Mouse (Mus musculus): ENCODE measurements around the gene Acer1. TPM values are rescaled to one million over a fixed set of nuclear protein-coding genes. Genes with fewer than 3 reads are reported as not detected.

The Acer1 gene
- polyA plus RNA-seq, 1 experiment from 2014 or later: 2.4 TPM

GRCm38 (mm10) chr17:56938751-56939150 is 43.2 kb downstream of the Acer1 start:
- Histone ChIP-seq H3K9ac (ENCODE audit: low read depth, low read length) (no peak overlapping the region), H3K27me3 (replicated peaks; ENCODE audit: control insufficient read depth, insufficient read depth, low read length) (no peaks in the 10 kb centered on the region), H3K27ac (replicated peaks; ENCODE audit: low read depth, low read length) (no peak overlapping the region), H3K4me2 (ENCODE audit: low read depth, low read length) (no peak overlapping the region), H3K9me3 (ENCODE audit: control insufficient read depth, low read length) (0 out of 2 replicates have a peak, but pooled peaks cover 8% of the 10 kb centered on the region), H3K4me3 (ENCODE audit: low read depth, low read length) (no peak overlapping the region), H3K36me3 (ENCODE audit: control insufficient read depth, insufficient read depth, low read length) (no peaks in the 10 kb centered on the region), H3K4me1 (ENCODE audit: control insufficient read depth, insufficient read depth, low read length) (peaks cover 9% of the 10 kb centered on the region)
- DNase-seq (ENCODE audit: low spot score) (no peak), ATAC-seq (ENCODE audit: low read depth) (no peak)
- WGBS: 67% methylated on average over 4 of the region's 4 CpGs

- H3K4me1 ChIP-seq (ENCODE audit: control insufficient read depth, insufficient read depth, low read length): peaks cover 21% of the 10 kb centered on the region
- no peak overlapping the region for H3K4me3 ChIP-seq (ENCODE audit: low read depth, low read length)
- no peak overlapping the region for H3K9ac ChIP-seq (ENCODE audit: low read depth, low read length)
- 0 out of 2 replicates have a peak, but pooled peaks cover 4% of the 10 kb centered on the region for H3K36me3 ChIP-seq (ENCODE audit: control insufficient read depth, insufficient read depth, low read length)
- H3K4me2 ChIP-seq (ENCODE audit: low read depth, low read length): no peak overlapping the region
- 0 out of 2 replicates have a peak, but pooled peaks cover 8% of the 10 kb centered on the region for H3K9me3 ChIP-seq (ENCODE audit: control insufficient read depth, low read length)
- no peak for ATAC-seq (ENCODE audit: low read depth)
- H3K27me3 ChIP-seq (replicated peaks; ENCODE audit: control insufficient read depth, insufficient read depth, low read length): no peaks in the 10 kb centered on the region
- no peak for DNase-seq (ENCODE audit: low spot score)
- no peak overlapping the region for H3K27ac ChIP-seq (replicated peaks; ENCODE audit: low read depth, low read length)
- WGBS: 95% methylated on average over 7 of the region's 7 CpGs
Measured at GRCm38 (mm10) chr17:56936731-56937130, 45.2 kb downstream of the Acer1 start.

GRCm38 (mm10) chr17:56935363-56936131 is 46.4 kb downstream of the Acer1 start, which contains the start of gene Mllt1:
Gene Mllt1, minus strand, starts transcription at chr17:56935415.
- WGBS: 9% methylated on average over 21 of the region's 76 CpGs

GRCm38 (mm10) chr17:56934545-56935330 is 47.2 kb downstream of the Acer1 start:
- DNase-seq (ENCODE audit: low spot score) (peak; percentile 39), ATAC-seq (ENCODE audit: low read depth) (peak; percentile 56)
- Histone ChIP-seq H3K27me3 (replicated peaks; ENCODE audit: control insufficient read depth, insufficient read depth, low read length) (no peaks in the 10 kb centered on the region), H3K4me2 (ENCODE audit: low read depth, low read length) (peak overlapping the region; percentile 90), H3K4me3 (ENCODE audit: low read depth, low read length) (peak overlapping the region; percentile 95), H3K9me3 (ENCODE audit: control insufficient read depth, low read length) (no peaks in the 10 kb centered on the region), H3K9ac (ENCODE audit: low read depth, low read length) (peak overlapping the region; percentile 97), H3K27ac (replicated peaks; ENCODE audit: low read depth, low read length) (peak overlapping the region; percentile 84), H3K36me3 (ENCODE audit: control insufficient read depth, insufficient read depth, low read length) (0 out of 2 replicates have a peak, but pooled peaks cover 4% of the 10 kb centered on the region), H3K4me1 (ENCODE audit: control insufficient read depth, insufficient read depth, low read length) (peaks cover 21% of the 10 kb centered on the region)
- WGBS: 3% methylated on average over 16 of the region's 45 CpGs

More at GRCm38 (mm10) chr17:56935363-56936131, 46.4 kb downstream of the Acer1 start, which contains the start of gene Mllt1:
- Histone ChIP-seq H3K4me3 (ENCODE audit: low read depth, low read length) (peak within 1 kb of the TSS; percentile 95), H3K27ac (replicated peaks; ENCODE audit: low read depth, low read length) (peak within 1 kb of the TSS; percentile 84), H3K4me2 (ENCODE audit: low read depth, low read length) (peak within 1 kb of the TSS; percentile 90), H3K4me1 (ENCODE audit: control insufficient read depth, insufficient read depth, low read length) (peaks cover 21% of the 10 kb centered on the region), H3K9me3 (ENCODE audit: control insufficient read depth, low read length) (no peaks in the 10 kb centered on the region), H3K36me3 (ENCODE audit: control insufficient read depth, insufficient read depth, low read length) (0 out of 2 replicates have a peak, but pooled peaks cover 4% of the 10 kb centered on the region), H3K27me3 (replicated peaks; ENCODE audit: control insufficient read depth, insufficient read depth, low read length) (no peaks in the 10 kb centered on the region), H3K9ac (ENCODE audit: low read depth, low read length) (peak within 1 kb of the TSS; percentile 97)
- peak; percentile 98 for ATAC-seq (ENCODE audit: low read depth)
- DNase-seq (ENCODE audit: low spot score): peak; percentile 98

GRCm38 (mm10) chr17:56933395-56933794 is 48.5 kb downstream of the Acer1 start:
- Histone ChIP-seq H3K9me3 (ENCODE audit: control insufficient read depth, low read length) (no peaks in the 10 kb centered on the region), H3K36me3 (ENCODE audit: control insufficient read depth, insufficient read depth, low read length) (0 out of 2 replicates have a peak, but pooled peaks cover 4% of the 10 kb centered on the region), H3K27me3 (replicated peaks; ENCODE audit: control insufficient read depth, insufficient read depth, low read length) (no peaks in the 10 kb centered on the region), H3K4me3 (ENCODE audit: low read depth, low read length) (no peak overlapping the region), H3K9ac (ENCODE audit: low read depth, low read length) (no peak overlapping the region), H3K4me2 (ENCODE audit: low read depth, low read length) (peak overlapping the region; percentile 90), H3K27ac (replicated peaks; ENCODE audit: low read depth, low read length) (no peak overlapping the region), H3K4me1 (ENCODE audit: control insufficient read depth, insufficient read depth, low read length) (peaks cover 21% of the 10 kb centered on the region)
- ATAC-seq (ENCODE audit: low read depth): no peak
- WGBS: 93% methylated on average over 2 of the region's 2 CpGs
- DNase-seq (ENCODE audit: low spot score): no peak

GRCm38 (mm10) chr17:56930026-56930425 is 51.9 kb downstream of the Acer1 start:
- no peaks in the 10 kb centered on the region for H3K9me3 ChIP-seq (ENCODE audit: control insufficient read depth, low read length)
- peaks cover 21% of the 10 kb centered on the region for H3K4me1 ChIP-seq (ENCODE audit: control insufficient read depth, insufficient read depth, low read length)
- DNase-seq (ENCODE audit: low spot score) (no peak), ATAC-seq (ENCODE audit: low read depth) (no peak)
- no peak overlapping the region for H3K4me3 ChIP-seq (ENCODE audit: low read depth, low read length)
- no peak overlapping the region for H3K27ac ChIP-seq (replicated peaks; ENCODE audit: low read depth, low read length)
- H3K9ac ChIP-seq (ENCODE audit: low read depth, low read length): no peak overlapping the region
- peaks cover 17% of the 10 kb centered on the region; the same call in 1 of the 2 replicates for H3K36me3 ChIP-seq (ENCODE audit: control insufficient read depth, insufficient read depth, low read length)
- no peak overlapping the region for H3K4me2 ChIP-seq (ENCODE audit: low read depth, low read length)
- H3K27me3 ChIP-seq (replicated peaks; ENCODE audit: control insufficient read depth, insufficient read depth, low read length): no peaks in the 10 kb centered on the region
- 81% methylated on average over 8 of the region's 8 CpGs for WGBS

- no peak overlapping the region for H3K4me3 ChIP-seq (ENCODE audit: low read depth, low read length)
- H3K9me3 ChIP-seq (ENCODE audit: control insufficient read depth, low read length): no peaks in the 10 kb centered on the region
- no peak for ATAC-seq (ENCODE audit: low read depth)
- no peak overlapping the region for H3K27ac ChIP-seq (replicated peaks; ENCODE audit: low read depth, low read length)
- peaks cover 19% of the 10 kb centered on the region for H3K4me1 ChIP-seq (ENCODE audit: control insufficient read depth, insufficient read depth, low read length)
- H3K4me2 ChIP-seq (ENCODE audit: low read depth, low read length): no peak overlapping the region
- WGBS: 79% methylated on average over 1 of the region's 1 CpGs
- DNase-seq (ENCODE audit: low spot score): no peak
- no peaks in the 10 kb centered on the region for H3K27me3 ChIP-seq (replicated peaks; ENCODE audit: control insufficient read depth, insufficient read depth, low read length)
- peaks cover 21% of the 10 kb centered on the region for H3K36me3 ChIP-seq (ENCODE audit: control insufficient read depth, insufficient read depth, low read length)
- no peak overlapping the region for H3K9ac ChIP-seq (ENCODE audit: low read depth, low read length)
Measured at GRCm38 (mm10) chr17:56929530-56929929, 52.4 kb downstream of the Acer1 start.

GRCm38 (mm10) chr17:56929101-56929500 is 52.8 kb downstream of the Acer1 start:
- Histone ChIP-seq H3K4me3 (ENCODE audit: low read depth, low read length) (no peak overlapping the region), H3K9me3 (ENCODE audit: control insufficient read depth, low read length) (no peaks in the 10 kb centered on the region), H3K27ac (replicated peaks; ENCODE audit: low read depth, low read length) (no peak overlapping the region), H3K4me2 (ENCODE audit: low read depth, low read length) (no peak overlapping the region), H3K36me3 (ENCODE audit: control insufficient read depth, insufficient read depth, low read length) (peaks cover 26% of the 10 kb centered on the region), H3K4me1 (ENCODE audit: control insufficient read depth, insufficient read depth, low read length) (peaks cover 15% of the 10 kb centered on the region), H3K27me3 (replicated peaks; ENCODE audit: control insufficient read depth, insufficient read depth, low read length) (no peaks in the 10 kb centered on the region), H3K9ac (ENCODE audit: low read depth, low read length) (no peak overlapping the region)
- ATAC-seq (ENCODE audit: low read depth) (no peak), DNase-seq (ENCODE audit: low spot score) (no peak)

Data from embryonic facial prominence, embryonic 14.5 days (tissue).